Mouse (Mus musculus): Measurements from ENCODE around the gene Kmt2c. TPM values are rescaled to one million over a fixed set of nuclear protein-coding genes. Genes with fewer than 3 reads are reported as not detected.

Gene Kmt2c
- polyA plus RNA-seq, 1 experiment, result 19.2 TPM

GRCm38 (mm10) chr5:25415382-25415781 lies 83.2 kb downstream of the Kmt2c start:
- Histone ChIP-seq H3K4me3 (ENCODE audit: extremely low read depth, insufficient read depth, insufficient read length) (no peak overlapping the region), H3K27ac (ENCODE audit: insufficient read depth, low read length) (no peak overlapping the region), H3K27me3 (ENCODE audit: control insufficient read depth, insufficient read depth, low read length) (no peaks in the 10 kb centered on the region), H3K4me1 (ENCODE audit: control insufficient read depth, insufficient read depth, insufficient read length) (no peaks in the 10 kb centered on the region; the same call in 1 of the 2 replicates), H3K36me3 (ENCODE audit: control insufficient read depth, insufficient read depth, low read length) (no peaks in the 10 kb centered on the region)
- no peak for DNase-seq (ENCODE audit: low read depth in 1 of 2, low spot score in 2 of 2)
- no peak for TF ChIP-seq POLR2A (IDR thresholded peaks at IDR 0.05; ENCODE audit: low read depth, low read length)
- no peak for TF ChIP-seq CTCF (IDR thresholded peaks at IDR 0.05; ENCODE audit: extremely low read depth, insufficient read depth, insufficient read length, insufficient replicate concordance)

GRCm38 (mm10) chr5:25396727-25397126 lies 101.9 kb downstream of the Kmt2c start:
- DNase-seq (ENCODE audit: low read depth in 1 of 2, low spot score in 2 of 2), result no peak
- Histone ChIP-seq H3K27me3 (ENCODE audit: control insufficient read depth, insufficient read depth, low read length) (no peaks in the 10 kb centered on the region), H3K4me3 (ENCODE audit: extremely low read depth, insufficient read depth, insufficient read length) (no peak overlapping the region), H3K4me1 (ENCODE audit: control insufficient read depth, insufficient read depth, insufficient read length) (no peaks in the 10 kb centered on the region), H3K36me3 (ENCODE audit: control insufficient read depth, insufficient read depth, low read length) (peaks cover 1% of the 10 kb centered on the region; the same call in 1 of the 2 replicates), H3K27ac (ENCODE audit: insufficient read depth, low read length) (no peak overlapping the region)
- no peak for TF ChIP-seq POLR2A (IDR thresholded peaks at IDR 0.05; ENCODE audit: low read depth, low read length)
- no peak for TF ChIP-seq CTCF (IDR thresholded peaks at IDR 0.05; ENCODE audit: extremely low read depth, insufficient read depth, insufficient read length, insufficient replicate concordance)
- 87% methylated on average over 2 of the region's 2 CpGs for WGBS

GRCm38 (mm10) chr5:25392655-25393054 lies 105.9 kb downstream of the Kmt2c start:
- Histone ChIP-seq H3K4me3 (ENCODE audit: extremely low read depth, insufficient read depth, insufficient read length) (no peak overlapping the region), H3K27ac (ENCODE audit: insufficient read depth, low read length) (no peak overlapping the region), H3K27me3 (ENCODE audit: control insufficient read depth, insufficient read depth, low read length) (no peaks in the 10 kb centered on the region), H3K4me1 (ENCODE audit: control insufficient read depth, insufficient read depth, insufficient read length) (no peaks in the 10 kb centered on the region), H3K36me3 (ENCODE audit: control insufficient read depth, insufficient read depth, low read length) (peaks cover 2% of the 10 kb centered on the region; the same call in 1 of the 2 replicates)
- TF ChIP-seq CTCF (IDR thresholded peaks at IDR 0.05; ENCODE audit: extremely low read depth, insufficient read depth, insufficient read length, insufficient replicate concordance) (no peak), POLR2A (IDR thresholded peaks at IDR 0.05; ENCODE audit: low read depth, low read length) (no peak)
- no peak for DNase-seq (ENCODE audit: low read depth in 1 of 2, low spot score in 2 of 2)
- WGBS, result 66% methylated on average over 2 of the region's 2 CpGs

- TF ChIP-seq POLR2A (IDR thresholded peaks at IDR 0.05; ENCODE audit: low read depth, low read length) (no peak), CTCF (IDR thresholded peaks at IDR 0.05; ENCODE audit: extremely low read depth, insufficient read depth, insufficient read length, insufficient replicate concordance) (no peak)
- H3K27ac ChIP-seq (ENCODE audit: insufficient read depth, low read length), result no peak overlapping the region
- H3K36me3 ChIP-seq (ENCODE audit: control insufficient read depth, insufficient read depth, low read length), result peaks cover 8% of the 10 kb centered on the region; the same call in 1 of the 2 replicates
- no peak for DNase-seq (ENCODE audit: low read depth in 1 of 2, low spot score in 2 of 2)
- WGBS, result 96% methylated on average over 11 of the region's 11 CpGs
- H3K27me3 ChIP-seq (ENCODE audit: control insufficient read depth, insufficient read depth, low read length), result no peaks in the 10 kb centered on the region
- H3K4me1 ChIP-seq (ENCODE audit: control insufficient read depth, insufficient read depth, insufficient read length), result no peaks in the 10 kb centered on the region
- no peak overlapping the region for H3K4me3 ChIP-seq (ENCODE audit: extremely low read depth, insufficient read depth, insufficient read length)
Observed at GRCm38 (mm10) chr5:25383581-25383980, 115.0 kb downstream of the Kmt2c start.

- Histone ChIP-seq H3K4me3 (ENCODE audit: extremely low read depth, insufficient read depth, insufficient read length) (no peak overlapping the region; the same call in 1 of the 2 replicates), H3K36me3 (ENCODE audit: control insufficient read depth, insufficient read depth, low read length) (peaks cover 3% of the 10 kb centered on the region; the same call in 1 of the 2 replicates), H3K27ac (ENCODE audit: insufficient read depth, low read length) (no peak overlapping the region), H3K4me1 (ENCODE audit: control insufficient read depth, insufficient read depth, insufficient read length) (no peaks in the 10 kb centered on the region), H3K27me3 (ENCODE audit: control insufficient read depth, insufficient read depth, low read length) (no peaks in the 10 kb centered on the region)
- no peak for DNase-seq (ENCODE audit: low read depth in 1 of 2, low spot score in 2 of 2)
- TF ChIP-seq POLR2A (IDR thresholded peaks at IDR 0.05; ENCODE audit: low read depth, low read length) (no peak), CTCF (IDR thresholded peaks at IDR 0.05; ENCODE audit: extremely low read depth, insufficient read depth, insufficient read length, insufficient replicate concordance) (no peak)
Observed at GRCm38 (mm10) chr5:25379188-25379587, 119.4 kb downstream of the Kmt2c start.

- 95% methylated on average over 2 of the region's 2 CpGs for WGBS
- no peak for DNase-seq (ENCODE audit: low read depth in 1 of 2, low spot score in 2 of 2)
Observed at GRCm38 (mm10) chr5:25368420-25368819, 130.2 kb downstream of the Kmt2c start.

GRCm38 (mm10) chr5:25367126-25367525 lies 131.5 kb downstream of the Kmt2c start:
- no peaks in the 10 kb centered on the region for H3K27me3 ChIP-seq (ENCODE audit: control insufficient read depth, insufficient read depth, low read length)
- TF ChIP-seq POLR2A (IDR thresholded peaks at IDR 0.05; ENCODE audit: low read depth, low read length) (no peak), CTCF (IDR thresholded peaks at IDR 0.05; ENCODE audit: extremely low read depth, insufficient read depth, insufficient read length, insufficient replicate concordance) (no peak)
- WGBS, result 89% methylated on average over 1 of the region's 1 CpGs

More at GRCm38 (mm10) chr5:25368420-25368819, 130.2 kb downstream of the Kmt2c start:
- Histone ChIP-seq H3K4me1 (ENCODE audit: control insufficient read depth, insufficient read depth, insufficient read length) (no peaks in the 10 kb centered on the region), H3K36me3 (ENCODE audit: control insufficient read depth, insufficient read depth, low read length) (peaks cover 9% of the 10 kb centered on the region), H3K27ac (ENCODE audit: insufficient read depth, low read length) (no peak overlapping the region), H3K27me3 (ENCODE audit: control insufficient read depth, insufficient read depth, low read length) (no peaks in the 10 kb centered on the region), H3K4me3 (ENCODE audit: extremely low read depth, insufficient read depth, insufficient read length) (no peak overlapping the region)
- TF ChIP-seq POLR2A (IDR thresholded peaks at IDR 0.05; ENCODE audit: low read depth, low read length) (no peak), CTCF (IDR thresholded peaks at IDR 0.05; ENCODE audit: extremely low read depth, insufficient read depth, insufficient read length, insufficient replicate concordance) (no peak)

More at GRCm38 (mm10) chr5:25367126-25367525, 131.5 kb downstream of the Kmt2c start:
- no peak for DNase-seq (ENCODE audit: low read depth in 1 of 2, low spot score in 2 of 2)
- no peak overlapping the region for H3K27ac ChIP-seq (ENCODE audit: insufficient read depth, low read length)
- peaks cover 6% of the 10 kb centered on the region; the same call in 1 of the 2 replicates for H3K36me3 ChIP-seq (ENCODE audit: control insufficient read depth, insufficient read depth, low read length)
- H3K4me1 ChIP-seq (ENCODE audit: control insufficient read depth, insufficient read depth, insufficient read length), result no peaks in the 10 kb centered on the region
- no peak overlapping the region for H3K4me3 ChIP-seq (ENCODE audit: extremely low read depth, insufficient read depth, insufficient read length)
